Mouse (Mus musculus): ENCODE measurements around the gene Prkcz.

GRCm38 (mm10) chr4:155315031-155315430, 46.1 kb downstream of the Prkcz start:
- TF ChIP-seq ZMIZ1 (IDR thresholded peaks at IDR 0.05; ENCODE audit: low read depth, low read length) (no peak), CTCF (conservative IDR thresholded peaks at IDR 0.05 in 1 of 2, IDR thresholded peaks at IDR 0.05 in 1 of 2; ENCODE audit: low read depth in 2 of 2, low read length in 2 of 2) (no peak), MAFK (IDR thresholded peaks at IDR 0.05; ENCODE audit: insufficient replicate concordance, low read length) (no peak), POLR2A (IDR thresholded peaks at IDR 0.05; ENCODE audit: low read depth, low read length) (no peak)
